Mouse (Mus musculus) hindbrain, embryonic 15.5 days (tissue): Measurements from ENCODE around the gene Nf1. TPM values are rescaled to one million over a fixed set of nuclear protein-coding genes. Genes with fewer than 3 reads are reported as not detected.

Source experiments
- ATAC-seq: fragments of 200-750 bp; cut with Nextera tagmentation; 2 replicates; pipeline ENCODE4 v1.8.0; 2017; ENCODE audit warnings: low read depth, moderate number of reproducible peaks, moderate TSS enrichment; ENCODE audit not compliant: low FRiP score
- H3K27ac ChIP-seq: fragments of 300-500 bp; sonication (generic); replicated peaks from 2 replicates; pipeline ENCODE4 v1.5.1; 2015; ENCODE audit warnings: mild to moderate bottlenecking, inconsistent platforms
- H3K27me3 ChIP-seq: fragments of 300-500 bp; sonication (generic); 2 replicates; pipeline ENCODE4 v1.6.1; 2015; ENCODE audit warnings: control low read depth, inconsistent platforms
- H3K36me3 ChIP-seq: fragments of 300-500 bp; sonication (generic); 2 replicates; pipeline ENCODE4 v1.6.1; 2015; ENCODE audit warnings: control low read depth, inconsistent platforms
- H3K4me1 ChIP-seq: fragments of 300-500 bp; sonication (generic); replicated peaks from 2 replicates; pipeline ENCODE4 v1.6.1; 2015; ENCODE audit warnings: control low read depth, inconsistent platforms
- H3K4me2 ChIP-seq: fragments of 300-500 bp; sonication (generic); 2 replicates; pipeline ENCODE4 v1.6.1; 2015; ENCODE audit warnings: moderate library complexity, mild to moderate bottlenecking, inconsistent platforms
- H3K4me3 ChIP-seq: fragments of 300-500 bp; sonication (generic); 2 replicates; pipeline ENCODE4 v1.5.1; 2015; ENCODE audit warnings: mild to moderate bottlenecking, inconsistent platforms
- H3K9ac ChIP-seq: fragments of 300-500 bp; sonication (generic); 2 replicates; pipeline ENCODE4 v1.6.1; 2015; ENCODE audit warnings: inconsistent platforms
- H3K9me3 ChIP-seq: fragments of 300-500 bp; sonication (generic); 2 replicates; pipeline ENCODE4 v1.6.1; 2016; ENCODE audit warnings: control low read depth, inconsistent platforms
- WGBS: fragments of 180-500 bp; shearing (Covaris S2); methylation state at CpG from one replicate; pipeline ENCODE4 v1.1.7; 2015; 5-methylcytosine and 5-hydroxymethylcytosine counted together
- polyA plus RNA-seq: library from polyadenylated mRNA; unstranded; fragments of >200 nt; fragmentation: Nextera tagmentation; extraction: Ambion mirVana; gene quantifications from 2 replicates; pipeline ENCODE4 v1.2.1, GENCODE M21; 2015

Gene Nf1
- polyA plus RNA-seq, 1 experiment from 2014 or later, result 6.1 TPM

GRCm38 (mm10) chr11:79335077-79335476 lies 4.4 kb upstream of the Nf1 start:
- no peak overlapping the region for H3K9ac ChIP-seq
- WGBS, result 92% methylated on average over 6 of the region's 6 CpGs
- H3K4me1 ChIP-seq, result peaks cover 8% of the 10 kb centered on the region
- ATAC-seq, result no peak
- H3K4me2 ChIP-seq, result no peak overlapping the region
- no peak overlapping the region for H3K4me3 ChIP-seq
- no peaks in the 10 kb centered on the region for H3K36me3 ChIP-seq
- H3K27me3 ChIP-seq, result no peaks in the 10 kb centered on the region
- no peak overlapping the region for H3K27ac ChIP-seq
- H3K9me3 ChIP-seq, result no peaks in the 10 kb centered on the region

DNA sequence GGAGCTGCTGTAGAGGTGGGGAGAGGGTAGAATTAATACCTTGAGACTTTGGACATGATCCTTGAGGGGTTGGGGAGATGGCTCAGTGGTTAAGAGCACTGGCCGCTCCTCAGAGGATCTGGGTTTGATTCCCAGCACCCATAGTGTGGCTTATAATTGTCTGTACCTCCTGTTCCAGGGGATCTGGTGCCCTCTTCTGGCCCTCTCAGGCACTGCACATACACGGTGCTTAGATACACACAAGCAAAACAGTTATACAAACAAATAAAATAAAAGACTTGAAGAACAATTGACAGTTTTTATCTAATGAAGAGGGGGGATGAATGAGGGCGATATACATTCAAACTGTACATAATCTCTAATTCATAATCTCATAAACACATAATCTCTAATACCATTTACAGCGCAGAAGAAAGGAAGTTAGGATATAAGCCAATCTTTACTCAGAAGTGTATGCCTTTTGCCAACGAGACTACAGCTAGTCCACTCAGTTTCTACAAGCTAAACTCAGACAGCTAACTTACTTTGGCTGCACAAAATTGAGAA lies 2.7 kb upstream of the Nf1 start:
- no peak for ATAC-seq
- Histone ChIP-seq H3K9ac (no peak overlapping the region), H3K4me2 (no peak overlapping the region), H3K27me3 (no peaks in the 10 kb centered on the region), H3K4me1 (peaks cover 22% of the 10 kb centered on the region), H3K9me3 (no peaks in the 10 kb centered on the region), H3K4me3 (no peak overlapping the region), H3K36me3 (no peaks in the 10 kb centered on the region), H3K27ac (no peak overlapping the region)
- WGBS, result 95% methylated on average over 5 of the region's 5 CpGs

GRCm38 (mm10) chr11:79338621-79339020 lies 872 bp upstream of the Nf1 start:
- 58% methylated on average over 4 of the region's 4 CpGs for WGBS
- H3K27me3 ChIP-seq, result no peaks in the 10 kb centered on the region
- H3K4me2 ChIP-seq, result peak overlapping the region; percentile 75
- peak overlapping the region; percentile 95 for H3K9ac ChIP-seq
- H3K36me3 ChIP-seq, result peaks cover 4% of the 10 kb centered on the region; the same call in 1 of the 2 replicates
- H3K4me1 ChIP-seq, result peaks cover 29% of the 10 kb centered on the region
- peak overlapping the region; percentile 67 for H3K4me3 ChIP-seq
- H3K9me3 ChIP-seq, result no peaks in the 10 kb centered on the region
- ATAC-seq, result no peak
- peak overlapping the region; percentile 89 for H3K27ac ChIP-seq

- peak overlapping the region; percentile 67 for H3K4me3 ChIP-seq
- H3K27me3 ChIP-seq, result no peaks in the 10 kb centered on the region
- no peaks in the 10 kb centered on the region for H3K9me3 ChIP-seq
- peak overlapping the region; percentile 95 for H3K9ac ChIP-seq
- H3K4me2 ChIP-seq, result peak overlapping the region; percentile 75
- peaks cover 4% of the 10 kb centered on the region; the same call in 1 of the 2 replicates for H3K36me3 ChIP-seq
- ATAC-seq, result peak; percentile 84
- H3K4me1 ChIP-seq, result peaks cover 29% of the 10 kb centered on the region
- peak overlapping the region; percentile 89 for H3K27ac ChIP-seq
- under 1% methylated on average over 33 of the region's 63 CpGs for WGBS
Observed at GRCm38 (mm10) chr11:79339808-79340781, 602 bp downstream of the Nf1 start.

DNA sequence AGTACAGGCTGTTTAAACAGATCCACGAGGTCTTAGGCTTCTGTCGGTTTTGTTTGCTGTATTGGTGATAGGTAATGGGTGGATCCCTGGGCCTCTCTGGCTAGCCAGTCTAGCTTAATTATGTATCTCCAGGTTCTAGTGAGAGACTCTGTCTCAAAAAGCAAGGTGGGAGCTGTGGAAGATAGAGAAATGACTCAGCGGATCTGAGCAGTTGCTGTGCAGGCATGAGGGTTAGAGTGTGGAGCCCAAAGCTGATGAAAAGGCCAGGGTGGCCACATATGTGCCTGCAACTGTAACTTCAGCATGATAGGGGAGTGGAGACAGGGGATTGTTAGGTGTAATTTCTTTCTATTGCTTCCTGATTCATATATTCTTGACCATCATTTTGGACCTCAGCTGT lies 17.5 kb downstream of the Nf1 start:
- peaks cover 10% of the 10 kb centered on the region; the same call in 1 of the 2 replicates for H3K4me1 ChIP-seq
- no peak for ATAC-seq
- no peak overlapping the region for H3K9ac ChIP-seq
- no peaks in the 10 kb centered on the region for H3K9me3 ChIP-seq
- H3K4me3 ChIP-seq, result no peak overlapping the region
- no peak overlapping the region for H3K27ac ChIP-seq
- H3K36me3 ChIP-seq, result no peaks in the 10 kb centered on the region
- H3K4me2 ChIP-seq, result no peak overlapping the region
- 92% methylated on average over 3 of the region's 3 CpGs for WGBS
- no peaks in the 10 kb centered on the region for H3K27me3 ChIP-seq

GRCm38 (mm10) chr11:79357397-79357796 lies 17.9 kb downstream of the Nf1 start:
- Histone ChIP-seq H3K4me2 (no peak overlapping the region), H3K27me3 (no peaks in the 10 kb centered on the region), H3K27ac (no peak overlapping the region), H3K4me3 (no peak overlapping the region), H3K9me3 (no peaks in the 10 kb centered on the region), H3K9ac (no peak overlapping the region), H3K4me1 (peaks cover 10% of the 10 kb centered on the region; the same call in 1 of the 2 replicates), H3K36me3 (no peaks in the 10 kb centered on the region)
- 93% methylated on average over 1 of the region's 1 CpGs for WGBS
- peak; percentile 65; the same call in 1 of the 2 replicates for ATAC-seq

- Histone ChIP-seq H3K4me2 (no peak overlapping the region), H3K9ac (no peak overlapping the region), H3K9me3 (no peaks in the 10 kb centered on the region), H3K27ac (no peak overlapping the region), H3K27me3 (no peaks in the 10 kb centered on the region), H3K4me1 (peaks cover 10% of the 10 kb centered on the region; the same call in 1 of the 2 replicates), H3K4me3 (no peak overlapping the region), H3K36me3 (no peaks in the 10 kb centered on the region)
- 81% methylated on average over 3 of the region's 3 CpGs for WGBS
- no peak for ATAC-seq
Observed at GRCm38 (mm10) chr11:79364956-79365355, 25.5 kb downstream of the Nf1 start.

DNA sequence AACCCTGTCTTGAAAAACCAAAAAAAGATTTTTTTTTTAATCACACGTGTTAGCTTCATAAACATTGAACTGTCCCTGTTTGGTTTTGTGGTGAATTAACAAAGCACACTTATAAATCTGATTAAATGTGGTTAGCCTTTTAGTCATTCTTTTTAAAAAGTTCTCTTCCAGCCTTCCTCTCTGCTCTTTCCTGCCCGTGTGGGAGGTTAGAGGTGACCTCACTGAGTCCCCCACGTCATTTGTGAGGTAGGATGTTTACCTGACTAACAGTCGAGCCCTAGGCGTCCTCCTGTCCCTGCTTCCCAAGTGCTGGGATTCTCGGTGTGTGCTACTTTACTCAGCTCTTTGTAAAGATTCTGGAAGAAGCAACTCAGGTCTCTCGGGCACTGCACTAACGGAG lies 26.8 kb downstream of the Nf1 start:
- WGBS, result 34% methylated on average over 8 of the region's 8 CpGs
- Histone ChIP-seq H3K4me1 (peaks cover 10% of the 10 kb centered on the region; the same call in 1 of the 2 replicates), H3K4me3 (no peak overlapping the region), H3K9ac (no peak overlapping the region), H3K36me3 (no peaks in the 10 kb centered on the region), H3K4me2 (no peak overlapping the region), H3K27ac (no peak overlapping the region), H3K27me3 (no peaks in the 10 kb centered on the region), H3K9me3 (no peaks in the 10 kb centered on the region)
- ATAC-seq, result no peak

GRCm38 (mm10) chr11:79373031-79373430 lies 33.5 kb downstream of the Nf1 start:
- no peak overlapping the region for H3K4me2 ChIP-seq
- H3K9me3 ChIP-seq, result no peaks in the 10 kb centered on the region
- WGBS, result 95% methylated on average over 4 of the region's 4 CpGs
- no peaks in the 10 kb centered on the region for H3K27me3 ChIP-seq
- H3K9ac ChIP-seq, result no peak overlapping the region
- H3K4me1 ChIP-seq, result no peaks in the 10 kb centered on the region; the same call in 1 of the 2 replicates
- no peak for ATAC-seq
- no peak overlapping the region for H3K27ac ChIP-seq
- no peak overlapping the region for H3K4me3 ChIP-seq
- no peaks in the 10 kb centered on the region for H3K36me3 ChIP-seq

- Histone ChIP-seq H3K4me1 (no peaks in the 10 kb centered on the region), H3K4me2 (no peak overlapping the region), H3K9ac (no peak overlapping the region), H3K9me3 (no peaks in the 10 kb centered on the region), H3K4me3 (no peak overlapping the region), H3K36me3 (peaks cover 5% of the 10 kb centered on the region; the same call in 1 of the 2 replicates), H3K27ac (no peak overlapping the region), H3K27me3 (no peaks in the 10 kb centered on the region)
- no peak for ATAC-seq
- 57% methylated on average over 3 of the region's 3 CpGs for WGBS
Observed at GRCm38 (mm10) chr11:79398336-79398735, 58.8 kb downstream of the Nf1 start.

GRCm38 (mm10) chr11:79403625-79404319 lies 64.3 kb downstream of the Nf1 start:
- WGBS, result 94% methylated on average over 6 of the region's 6 CpGs
- no peak for ATAC-seq

More at GRCm38 (mm10) chr11:79403625-79404319, 64.3 kb downstream of the Nf1 start:
- H3K27ac ChIP-seq, result no peak overlapping the region
- H3K9me3 ChIP-seq, result no peaks in the 10 kb centered on the region
- no peaks in the 10 kb centered on the region for H3K4me1 ChIP-seq
- peaks cover 16% of the 10 kb centered on the region for H3K36me3 ChIP-seq
- H3K27me3 ChIP-seq, result no peaks in the 10 kb centered on the region
- no peak overlapping the region for H3K4me3 ChIP-seq
- no peak overlapping the region for H3K9ac ChIP-seq
- H3K4me2 ChIP-seq, result no peak overlapping the region
